Mouse (Mus musculus): Measurements from ENCODE around the gene Znhit3. TPM values are rescaled to one million over a fixed set of nuclear protein-coding genes. Genes with fewer than 3 reads are reported as not detected.

The Znhit3 gene
- 10 to 100 TPM; 13.7 to 16.5 TPM for total RNA-seq (2021)
- long read RNA-seq, experiment 1, transcript Znhit3-201 (5 exons, 998 nt), result major isoform, 14 of 15 reads
- long read RNA-seq, experiment 1, partial matches to known transcripts, result 1 of 15 reads
- long read RNA-seq, experiment 1, other reads (novel, unspliced or antisense), result 0 of 15 reads
- long read RNA-seq, experiment 2, transcript Znhit3-201 (5 exons, 998 nt), result major isoform, 10 of 10 reads
- long read RNA-seq, experiment 2, partial matches to known transcripts, result 0 of 10 reads
- long read RNA-seq, experiment 2, other reads (novel, unspliced or antisense), result 0 of 10 reads

DNA sequence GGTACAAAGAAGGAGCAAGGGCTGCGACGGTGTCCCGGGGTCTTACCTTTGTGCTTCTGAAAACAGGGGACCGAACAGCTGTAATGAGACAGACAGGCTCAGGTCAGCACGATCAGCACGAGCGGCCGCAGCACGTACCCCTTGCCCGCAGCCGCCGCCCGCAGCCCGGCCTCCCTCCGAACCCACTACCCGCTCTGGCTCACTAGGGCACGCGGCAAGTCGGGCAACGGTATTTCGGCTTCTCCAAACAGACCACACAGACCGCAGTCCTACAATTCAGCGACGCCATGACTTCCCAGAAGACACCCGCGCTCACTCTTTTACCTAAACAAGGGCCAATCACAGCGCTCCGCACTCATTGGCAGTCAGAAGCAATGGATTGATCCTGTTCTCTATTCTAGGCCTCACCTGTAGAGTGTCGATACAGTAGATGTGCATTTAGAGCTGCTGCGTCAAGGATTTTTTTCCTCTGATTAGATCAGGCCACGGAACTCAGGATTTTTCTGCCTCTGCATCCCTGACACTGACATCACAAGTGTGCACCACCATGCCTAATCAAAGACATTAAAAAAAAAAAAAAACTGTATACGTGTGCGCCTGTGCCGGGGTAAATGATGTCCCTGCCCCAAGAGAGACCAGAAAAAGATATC, at the start of gene Znhit3:
Gene Znhit3 (minus strand): TSS at position 314 of the 650 bp plus-strand sequence.
- no peak for TF ChIP-seq CTCF (IDR thresholded peaks at IDR 0.05)
- intact Hi-C loops (cut with DNase I), result loop anchor here (5.0 kb wide), 2 partner anchors 266 to 346 kb away; no protein-coding TSS in a partner anchor
- peak within 1 kb of the TSS; percentile 93 for H3K4me3 ChIP-seq
- peak; percentile 84 for DNase-seq
- H3K27ac ChIP-seq, result peak within 1 kb of the TSS; percentile 82

DNA sequence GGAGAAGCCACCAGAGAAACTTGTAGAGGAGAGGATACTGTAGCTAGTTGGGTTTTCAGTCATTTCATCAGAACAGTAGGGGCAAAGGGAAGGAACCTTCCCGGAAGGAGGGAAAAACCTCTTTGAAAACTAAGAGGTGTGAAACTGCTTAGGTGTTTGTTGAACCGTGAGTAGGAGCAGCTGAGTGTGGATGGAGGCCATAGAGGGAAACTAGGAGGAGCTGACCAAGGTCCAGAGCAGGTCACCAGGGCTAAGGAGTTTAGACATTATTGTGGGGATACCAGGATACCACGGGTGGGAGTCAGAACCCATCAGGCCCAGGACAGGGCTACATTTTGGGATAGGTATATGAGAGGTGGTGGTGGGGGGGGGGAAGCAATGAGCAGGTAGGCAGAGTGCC, 47.4 kb upstream of the Znhit3 start:
- intact Hi-C loops (cut with DNase I), result no loop called here
- no peak for TF ChIP-seq CTCF (IDR thresholded peaks at IDR 0.05)

DNA sequence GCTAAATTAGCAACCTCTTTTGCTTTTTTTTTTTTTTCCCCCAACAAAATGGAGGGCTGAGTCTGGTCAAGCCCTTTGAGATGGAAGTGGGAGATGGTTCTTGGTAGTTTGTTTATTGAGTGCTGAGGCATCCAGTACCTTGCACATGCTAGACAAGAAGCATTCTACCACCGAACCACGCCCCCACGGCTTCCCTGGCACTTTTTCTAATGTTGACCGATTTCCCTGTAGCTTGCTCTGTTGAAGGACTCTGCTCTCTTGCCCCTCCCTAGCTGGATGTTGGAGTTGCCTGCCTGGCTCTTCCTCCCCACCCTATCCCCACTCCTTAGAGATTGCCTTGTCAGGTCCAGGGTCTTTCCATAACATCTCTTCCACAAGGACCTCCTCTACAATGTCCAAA, 46.4 kb upstream of the Znhit3 start:
- TF ChIP-seq CTCF (IDR thresholded peaks at IDR 0.05), result no peak
- intact Hi-C loops (cut with DNase I), result no loop called here
- Histone ChIP-seq H3K4me3 (no peak overlapping the region), H3K27ac (no peak overlapping the region)
- DNase-seq, result no peak

More for the DNA sequence above, 47.4 kb upstream of the Znhit3 start:
- no peak overlapping the region for H3K4me3 ChIP-seq
- no peak overlapping the region for H3K27ac ChIP-seq
- no peak for DNase-seq

DNA sequence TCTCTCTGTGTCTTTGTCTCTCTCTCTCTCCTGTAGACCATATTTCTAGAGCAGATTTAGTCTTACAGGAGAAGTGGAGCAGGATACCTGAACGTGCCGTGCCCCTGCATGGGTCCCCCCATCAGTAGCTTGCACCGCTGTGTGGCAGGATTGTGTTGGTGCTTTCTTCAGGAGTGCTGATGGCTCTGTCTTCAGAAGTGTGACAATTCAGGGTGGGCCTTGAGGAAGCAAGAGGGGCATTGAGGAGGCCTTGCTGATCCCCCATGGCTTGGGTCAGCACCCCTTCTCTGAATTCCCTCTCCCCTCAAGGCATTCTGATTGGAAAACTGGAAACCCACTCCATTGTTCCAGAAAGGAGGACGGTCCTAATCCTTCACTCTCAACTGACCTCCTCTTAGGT, 45.4 kb upstream of the Znhit3 start:
- intact Hi-C loops (cut with DNase I), result no loop called here
- DNase-seq, result no peak
- no peak for TF ChIP-seq CTCF (IDR thresholded peaks at IDR 0.05)
- Histone ChIP-seq H3K4me3 (no peak overlapping the region), H3K27ac (no peak overlapping the region)

DNA sequence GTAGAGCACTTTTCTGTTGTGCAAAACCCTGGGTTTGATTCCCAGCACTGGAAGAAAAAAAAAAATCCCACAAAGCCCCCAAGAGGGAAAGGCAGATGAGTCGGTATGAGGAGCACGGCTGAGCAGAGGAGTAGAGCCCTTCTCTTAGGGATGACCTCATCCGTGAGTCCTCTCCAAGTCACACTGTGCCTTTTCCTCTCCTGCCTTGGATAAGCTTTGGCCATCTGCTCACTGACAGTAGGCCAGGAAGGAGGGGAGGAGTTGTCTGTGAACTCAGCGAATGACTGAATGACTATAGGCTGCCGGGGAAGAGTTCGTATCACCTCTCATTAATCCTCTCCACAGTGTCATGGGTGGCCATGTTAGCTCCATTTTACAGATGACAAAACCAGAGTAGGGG, 44.6 kb upstream of the Znhit3 start:
- intact Hi-C loops (cut with DNase I), result no loop called here
- peak overlapping the region; percentile 56; the same call in 1 of the 2 replicates for H3K27ac ChIP-seq

DNA sequence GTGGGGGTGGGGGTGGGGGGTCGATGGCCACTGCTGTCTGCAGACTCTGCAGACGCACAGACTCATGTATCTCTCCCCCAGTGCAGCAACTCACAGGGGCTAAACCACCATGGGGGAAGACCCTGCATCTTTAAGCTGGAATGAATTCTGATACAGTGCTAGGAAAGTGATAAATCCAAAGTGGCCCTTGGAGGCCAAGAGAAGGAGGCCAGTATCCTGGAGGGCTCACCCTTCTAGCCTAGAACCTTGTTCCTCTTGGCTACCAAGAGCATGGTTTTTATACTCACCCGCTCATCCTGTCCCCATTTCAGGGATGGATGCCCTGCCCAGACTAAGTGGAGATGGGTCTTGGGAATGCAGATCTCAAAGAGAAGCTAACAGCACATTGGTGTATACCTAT, 44.1 kb upstream of the Znhit3 start:
- no peak for TF ChIP-seq CTCF (IDR thresholded peaks at IDR 0.05)
- DNase-seq, result no peak
- H3K4me3 ChIP-seq, result peak overlapping the region; percentile 71
- intact Hi-C loops (cut with DNase I), result no loop called here
- peak overlapping the region; percentile 56 for H3K27ac ChIP-seq

More for the DNA sequence above, 44.6 kb upstream of the Znhit3 start:
- H3K4me3 ChIP-seq, result no peak overlapping the region
- no peak for DNase-seq
- no peak for TF ChIP-seq CTCF (IDR thresholded peaks at IDR 0.05)

DNA sequence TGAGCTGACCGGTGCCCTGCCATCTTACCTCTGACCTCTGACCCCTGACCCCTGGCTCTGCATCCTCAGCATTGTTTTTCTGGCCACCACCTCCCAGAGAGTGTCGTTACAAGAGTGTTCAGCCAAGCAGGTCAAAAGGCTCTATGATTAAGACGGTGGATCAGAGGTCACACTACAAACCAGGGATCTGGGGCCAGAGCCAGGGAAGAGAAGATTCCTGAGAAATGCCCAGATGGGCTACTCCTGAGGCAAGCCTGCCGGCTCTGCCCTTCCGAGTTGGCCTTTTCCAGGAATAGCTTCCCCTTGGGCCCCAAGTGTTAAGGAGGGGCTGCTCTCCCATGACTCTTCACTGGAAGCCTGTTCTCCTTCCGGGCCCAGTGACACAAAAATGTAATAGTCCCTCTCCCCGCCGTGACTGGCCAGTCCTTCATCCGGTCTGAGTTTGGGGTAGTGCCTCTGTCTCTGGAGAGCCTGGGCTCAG, 43.6 kb upstream of the Znhit3 start:
- intact Hi-C loops (cut with DNase I), result no loop called here
- peak overlapping the region; percentile 65 for H3K27ac ChIP-seq
- TF ChIP-seq CTCF (IDR thresholded peaks at IDR 0.05), result no peak
- peak; percentile 65 for DNase-seq
- peak overlapping the region; percentile 71 for H3K4me3 ChIP-seq

DNA sequence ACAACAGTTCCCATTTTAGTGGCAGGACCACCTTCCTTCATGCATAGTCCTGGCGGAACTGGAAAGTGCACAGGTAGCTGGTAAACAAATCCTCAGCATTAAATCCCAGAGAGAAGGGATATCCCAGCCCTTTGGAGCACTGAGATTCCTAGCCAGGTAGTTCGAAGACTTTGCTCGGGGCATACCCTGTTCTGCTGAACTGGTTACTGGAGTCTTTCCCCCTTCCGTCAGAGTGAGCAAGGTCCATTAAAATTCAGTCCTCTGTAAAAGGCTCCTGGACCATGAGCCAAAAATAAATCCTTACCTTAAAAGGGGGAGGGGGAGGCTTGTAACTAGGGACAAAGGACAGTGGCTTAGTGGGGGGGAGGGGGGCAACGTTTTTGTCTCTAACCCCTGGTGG, 43.0 kb upstream of the Znhit3 start:
- intact Hi-C loops (cut with DNase I), result no loop called here
- DNase-seq, result no peak
- peak overlapping the region; percentile 71 for H3K4me3 ChIP-seq
- no peak for TF ChIP-seq CTCF (IDR thresholded peaks at IDR 0.05)
- peak overlapping the region; percentile 65 for H3K27ac ChIP-seq

DNA sequence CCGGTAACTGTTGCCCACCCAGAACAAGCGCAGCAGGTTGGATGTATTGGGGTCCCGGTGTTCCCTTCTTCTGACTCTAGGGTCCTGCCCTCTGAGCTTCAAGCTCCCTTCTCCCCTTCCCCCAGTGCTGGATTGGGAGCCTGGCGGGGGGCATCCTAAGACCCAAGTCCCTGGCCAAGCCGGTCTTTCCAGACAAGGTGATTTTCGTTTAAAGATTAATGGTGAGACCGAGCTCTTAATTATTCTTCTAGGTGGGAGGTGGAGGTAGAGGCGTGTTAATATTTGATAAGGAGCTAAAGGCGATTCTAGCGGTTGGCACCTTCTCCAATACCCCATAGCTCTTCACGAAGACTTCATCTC, 42.1 kb upstream of the Znhit3 start:
- no peak for TF ChIP-seq CTCF (IDR thresholded peaks at IDR 0.05)
- peak overlapping the region; percentile 65 for H3K27ac ChIP-seq
- intact Hi-C loops (cut with DNase I), result no loop called here
- H3K4me3 ChIP-seq, result peak overlapping the region; percentile 71
- no peak for DNase-seq

DNA sequence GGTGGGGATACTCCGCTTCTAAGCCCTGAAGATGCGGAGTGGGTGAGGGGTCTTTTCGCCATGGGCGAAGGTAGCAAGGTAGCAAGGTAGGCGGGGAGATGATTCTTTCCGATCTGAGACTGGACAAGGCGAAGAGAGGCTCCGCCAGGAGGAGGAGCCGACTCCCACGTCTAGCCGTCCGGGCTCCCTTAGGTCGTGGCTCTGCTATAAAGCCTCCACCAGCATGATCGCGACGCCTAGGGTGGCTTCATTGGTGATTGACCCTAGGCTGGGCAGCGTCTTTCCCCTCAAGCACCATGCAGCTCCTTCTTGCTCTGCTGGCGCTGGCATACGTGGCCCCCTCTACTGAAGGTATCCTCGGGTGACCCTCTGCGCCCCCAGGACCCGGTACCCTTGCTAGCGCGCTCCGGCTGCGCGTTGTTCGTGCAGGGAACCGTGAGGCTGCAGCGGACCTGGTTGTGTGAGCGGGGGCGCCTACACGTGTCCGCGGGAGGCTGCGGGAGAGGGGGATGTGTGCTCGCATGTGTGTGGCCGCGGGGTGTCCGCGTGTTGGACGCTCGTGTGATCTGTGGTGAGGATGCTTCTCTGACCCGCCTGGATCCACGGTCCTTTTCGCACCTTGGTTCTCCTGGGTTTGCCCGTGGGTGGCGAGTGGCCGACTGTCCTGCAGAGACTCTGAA, 41.6 kb upstream of the Znhit3 start, which contains the start of gene Car4:
Gene Car4 (plus strand): TSS at position 196 of the 680 bp plus-strand sequence.
- H3K27ac ChIP-seq, result peak within 1 kb of the TSS; percentile 65
- intact Hi-C loops (cut with DNase I), result no loop called here

DNA sequence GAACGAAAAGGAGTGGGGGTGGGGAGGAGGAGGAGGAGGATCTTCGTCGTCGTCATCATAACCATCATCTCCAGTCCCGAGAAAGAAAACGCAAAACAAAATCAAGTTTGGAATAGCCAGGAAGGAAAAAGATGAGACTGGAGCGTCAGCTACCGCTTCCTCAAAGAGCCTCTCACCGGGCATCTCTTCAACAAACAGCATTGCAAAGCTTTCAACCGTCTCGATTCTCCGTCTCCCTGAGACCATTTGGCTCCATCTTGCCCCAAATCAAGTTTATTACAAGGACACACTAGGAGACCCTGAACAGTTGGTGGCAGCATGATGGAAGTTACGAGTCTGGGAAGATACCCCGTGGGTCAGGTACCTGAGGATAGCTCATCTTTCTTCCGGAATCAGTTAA, 41.0 kb upstream of the Znhit3 start:
- intact Hi-C loops (cut with DNase I), result no loop called here
- Histone ChIP-seq H3K4me3 (peak overlapping the region; percentile 71), H3K27ac (no peak overlapping the region)
- DNase-seq, result no peak
- TF ChIP-seq CTCF (IDR thresholded peaks at IDR 0.05), result no peak

More for the DNA sequence above, 41.6 kb upstream of the Znhit3 start, which contains the start of gene Car4:
- peak within 1 kb of the TSS; percentile 71 for H3K4me3 ChIP-seq
- TF ChIP-seq CTCF (IDR thresholded peaks at IDR 0.05), result no peak
- DNase-seq, result peak; percentile 26

DNA sequence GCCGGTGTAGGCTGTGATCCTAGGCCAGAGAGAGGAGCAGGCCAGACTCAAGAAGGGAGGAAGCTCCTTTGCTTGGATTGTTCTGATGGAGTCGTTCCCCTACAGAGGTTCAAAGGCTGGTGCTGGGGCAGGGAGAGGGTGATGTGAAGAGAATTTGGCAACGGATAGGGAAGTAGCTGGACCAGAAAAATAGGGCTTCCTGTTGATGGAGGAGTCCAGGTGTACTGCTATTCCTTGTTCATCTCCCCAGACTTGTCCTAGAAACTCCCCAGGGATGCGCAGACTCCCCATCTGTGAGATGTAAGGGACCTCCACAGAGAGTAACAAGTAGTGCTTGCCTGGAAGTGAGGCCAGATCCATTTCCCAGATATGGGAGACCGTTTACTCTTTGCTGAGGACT, 40.2 kb upstream of the Znhit3 start:
- H3K4me3 ChIP-seq, result no peak overlapping the region
- intact Hi-C loops (cut with DNase I), result no loop called here
- no peak for TF ChIP-seq CTCF (IDR thresholded peaks at IDR 0.05)
- DNase-seq, result no peak
- no peak overlapping the region for H3K27ac ChIP-seq

DNA sequence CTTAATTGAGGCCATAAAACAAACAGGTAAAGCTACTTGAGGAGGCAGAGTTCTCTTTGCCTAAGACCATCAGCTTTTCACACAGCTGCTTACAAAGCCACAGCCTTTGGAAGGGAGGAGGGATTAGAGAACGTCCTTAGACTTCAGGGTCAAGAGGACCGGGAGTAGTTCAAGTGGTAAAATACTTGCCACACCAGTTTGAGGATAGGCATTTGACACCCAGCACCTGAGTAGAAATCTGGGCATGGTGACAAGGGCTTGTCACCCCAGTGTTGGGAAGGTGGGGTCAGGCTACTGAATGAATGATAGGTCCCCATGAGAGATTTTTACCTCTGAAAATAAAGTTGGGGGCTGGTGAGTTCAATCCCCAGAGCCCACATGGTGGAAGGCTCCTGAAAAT, 36.4 kb upstream of the Znhit3 start:
- no peak for DNase-seq
- no peak overlapping the region for H3K4me3 ChIP-seq
- TF ChIP-seq CTCF (IDR thresholded peaks at IDR 0.05), result no peak
- intact Hi-C loops (cut with DNase I), result no loop called here
- no peak overlapping the region for H3K27ac ChIP-seq
